Mouse (Mus musculus): Measurements from ENCODE around the gene Snapc3.

Snapc3 gene

DNA sequence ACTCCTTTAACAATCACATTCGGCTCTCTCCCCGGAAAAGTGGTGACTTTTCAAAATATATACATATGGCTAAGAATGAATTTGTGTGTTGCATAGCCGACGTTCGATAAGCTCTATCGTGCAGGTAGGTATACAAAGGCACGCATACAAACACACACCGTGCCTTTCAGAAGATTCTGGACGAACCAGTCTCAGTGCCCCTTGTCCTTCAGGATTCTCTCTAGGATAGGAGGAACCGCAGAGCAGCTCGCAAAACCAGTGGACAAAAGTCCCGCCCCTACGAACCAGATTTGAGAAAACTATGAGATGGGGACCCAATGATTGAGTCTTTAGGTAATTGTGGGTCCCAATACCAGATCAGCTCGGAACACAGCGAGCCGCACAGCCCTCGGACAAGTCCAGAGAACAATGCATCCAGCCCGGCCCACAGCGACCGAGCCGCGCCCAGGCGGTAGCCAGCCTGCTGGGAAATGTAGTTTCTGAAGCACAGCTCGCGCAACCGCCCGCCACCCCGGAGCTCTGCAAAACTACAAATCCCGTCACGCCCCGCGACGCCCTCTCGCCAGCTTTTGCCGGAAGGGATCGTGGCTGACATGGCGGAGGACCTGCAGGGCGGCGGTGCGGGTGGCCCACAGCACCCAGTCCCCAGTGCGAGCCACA, at the start of gene Snapc3:
Snapc3 (plus strand) TSS at position 565 of the 660 bp plus-strand sequence.
- DNase-seq (ENCODE audit: low read depth, low spot score), result peak; percentile 98

DNA sequence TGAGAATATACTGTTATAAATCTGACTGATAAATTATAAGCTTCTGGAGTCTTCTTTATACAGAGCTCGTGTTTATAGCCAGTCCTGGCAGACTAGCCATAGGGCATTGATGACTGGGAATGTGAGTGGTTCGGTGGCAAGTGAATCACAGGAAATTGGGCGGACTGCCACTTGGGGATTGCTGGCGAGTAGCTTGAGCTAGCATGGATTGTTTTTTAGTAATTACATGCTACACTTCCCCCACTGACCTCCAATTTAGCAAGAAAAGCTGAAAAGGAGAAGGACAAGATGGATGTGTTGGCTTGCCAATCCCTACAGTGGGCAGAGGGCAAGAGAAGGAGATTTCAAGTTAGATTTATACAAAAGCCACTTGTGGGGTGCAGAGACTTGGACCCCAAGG, 44.1 kb upstream of the Snapc3 start:
- DNase-seq (ENCODE audit: low read depth, low spot score), result no peak

DNA sequence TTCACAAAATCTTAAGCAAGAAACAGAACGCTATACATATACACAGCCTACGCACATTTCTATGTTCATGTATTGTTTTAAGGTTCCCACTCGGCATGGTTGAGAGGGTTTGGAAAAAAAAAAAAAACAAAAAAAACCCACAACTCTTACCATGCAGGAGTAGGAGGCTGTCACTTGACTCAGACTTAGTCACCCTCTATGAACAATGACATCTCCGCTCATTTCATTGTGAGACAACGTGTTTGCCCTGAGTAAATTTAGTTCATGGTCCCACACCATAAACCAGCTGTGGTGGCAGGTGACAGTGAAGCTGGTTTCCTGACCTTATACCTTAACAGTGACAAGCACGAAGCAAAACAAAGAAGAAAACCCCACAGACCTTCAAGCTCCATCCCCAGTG, 41.9 kb upstream of the Snapc3 start:
- DNase-seq (ENCODE audit: low read depth, low spot score), result peak; percentile 63

DNA sequence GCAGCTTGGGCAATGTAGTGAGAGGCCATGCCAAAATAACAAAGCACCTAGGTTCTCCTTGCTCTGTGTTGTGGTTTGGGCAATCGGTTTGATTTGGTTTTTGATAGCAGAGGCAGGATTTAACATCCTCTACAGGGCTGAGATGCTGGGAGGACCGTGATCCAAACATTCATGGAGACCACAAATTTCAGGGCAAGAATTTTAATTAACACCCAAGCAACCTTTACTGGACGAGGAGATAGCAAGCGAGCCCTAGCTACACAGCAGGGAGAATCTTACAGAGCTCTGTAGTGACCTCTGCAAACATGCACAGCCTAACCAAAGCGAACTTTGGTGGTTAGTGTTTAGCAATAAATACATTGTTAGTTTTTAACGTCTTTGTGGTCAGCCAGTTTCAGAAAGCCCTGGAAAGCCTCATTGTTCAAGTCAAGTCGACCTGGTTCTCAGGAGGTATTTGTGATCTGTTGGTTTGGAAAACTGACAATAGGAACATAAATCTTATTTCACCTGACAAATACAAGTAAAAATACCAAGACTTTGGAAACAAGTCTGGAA, 41.0 kb upstream of the Snapc3 start:
- DNase-seq (ENCODE audit: low read depth, low spot score), result no peak

DNA sequence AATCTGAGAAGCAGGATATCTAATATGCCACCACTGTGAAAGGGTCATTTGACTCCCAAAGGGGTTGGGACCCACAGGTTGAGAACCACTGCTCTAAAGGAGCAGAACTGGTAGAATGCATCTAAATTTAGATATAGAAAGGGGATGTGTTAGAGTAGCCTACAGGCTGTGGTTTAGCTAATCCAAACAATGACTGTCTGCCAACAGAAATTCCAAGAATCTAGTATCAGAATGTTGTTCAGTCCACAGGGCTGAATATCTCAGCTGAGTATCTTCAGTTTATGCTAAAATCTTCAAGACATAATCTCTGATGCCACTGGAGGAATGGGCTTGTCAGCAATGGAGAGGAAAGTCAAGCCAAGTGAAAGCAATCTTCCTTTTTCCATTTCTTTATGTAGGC, 38.5 kb upstream of the Snapc3 start:
- DNase-seq (ENCODE audit: low read depth, low spot score), result no peak

DNA sequence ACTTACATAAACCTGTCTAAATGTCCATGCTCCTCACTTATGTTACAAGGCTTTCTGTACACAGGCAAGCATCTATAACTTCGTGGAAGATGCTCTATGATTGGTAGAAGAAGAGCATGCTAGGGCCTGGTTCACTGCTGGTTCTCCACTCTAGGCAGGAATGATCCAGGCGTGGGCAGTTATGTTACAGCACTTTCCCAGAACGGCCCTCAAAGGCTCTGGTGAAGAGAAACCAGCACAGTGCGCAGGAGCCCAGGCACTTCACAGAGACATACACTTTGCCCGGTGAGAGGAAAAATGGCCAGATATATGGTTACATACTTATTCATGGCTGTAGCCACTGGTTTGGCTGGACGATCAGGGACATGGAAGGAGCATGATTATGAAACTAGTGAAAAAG, 37.8 kb upstream of the Snapc3 start:
- no peak for DNase-seq (ENCODE audit: low read depth, low spot score)

DNA sequence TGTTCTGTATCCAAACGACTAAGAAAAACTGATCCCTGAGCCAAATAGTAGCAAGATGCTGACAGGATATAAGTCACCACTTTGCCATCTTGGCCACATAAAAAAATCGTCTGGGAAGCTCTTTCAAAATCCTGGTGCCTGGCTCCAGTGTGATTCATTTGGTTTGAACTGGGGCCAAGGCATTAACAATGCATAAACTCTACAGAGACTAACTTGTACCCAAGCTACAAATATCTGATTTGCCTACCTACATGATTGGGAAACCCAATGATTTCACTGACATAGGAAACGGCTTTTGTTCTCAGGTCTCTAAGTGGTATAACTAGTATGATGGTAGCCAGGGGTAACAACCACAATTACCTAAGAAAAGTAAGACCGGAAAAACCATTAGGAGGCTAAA, 37.3 kb upstream of the Snapc3 start:
- DNase-seq (ENCODE audit: low read depth, low spot score), result peak; percentile 38

DNA sequence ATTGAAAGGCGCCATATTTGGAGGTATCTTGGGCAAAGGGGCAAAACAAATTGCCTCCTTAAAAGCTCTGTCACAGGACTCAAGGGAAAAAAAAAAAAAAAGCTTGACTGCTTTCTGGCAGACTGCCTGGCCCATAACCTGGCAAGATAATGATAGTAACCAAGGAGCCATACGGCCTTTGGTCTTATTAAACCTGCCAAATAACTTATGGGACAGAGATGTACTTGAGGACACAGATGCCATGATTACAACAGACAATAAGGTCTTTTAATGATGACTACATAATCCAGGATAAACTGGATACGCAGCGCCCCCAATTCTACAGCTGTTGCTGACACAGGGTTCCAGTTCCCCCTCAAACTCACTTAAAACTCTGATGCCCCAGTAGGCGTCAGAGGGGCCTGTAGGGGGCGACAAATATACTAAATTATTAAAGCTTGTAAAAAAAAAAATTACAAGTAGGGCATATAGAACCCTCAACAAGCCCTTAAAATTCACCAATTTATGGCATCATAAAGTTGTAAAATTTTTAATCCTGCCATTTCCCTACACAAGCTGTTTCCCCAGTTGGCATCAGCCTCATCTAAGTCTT, 33.5 kb upstream of the Snapc3 start:
- peak; percentile 26 for DNase-seq (ENCODE audit: low read depth, low spot score)

DNA sequence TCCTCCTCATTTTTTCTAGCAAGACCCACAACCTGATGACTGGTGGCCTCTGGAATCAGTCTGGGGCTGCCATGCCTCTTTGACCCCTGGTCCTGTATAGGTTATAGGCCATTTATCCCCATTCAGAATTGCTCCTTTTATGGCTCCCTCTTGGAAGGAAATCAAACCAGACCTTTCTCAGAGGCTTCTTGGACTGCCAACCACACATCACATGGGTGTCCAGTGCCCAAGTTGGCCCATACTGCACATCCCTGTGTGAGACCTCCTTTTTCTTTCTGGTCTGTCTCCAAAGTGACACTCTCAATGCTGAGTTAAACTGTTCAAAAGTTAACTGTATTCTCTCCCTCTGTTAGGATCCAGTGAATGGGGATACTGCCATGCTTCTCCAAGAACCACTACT, 32.4 kb upstream of the Snapc3 start:
- DNase-seq (ENCODE audit: low read depth, low spot score), result no peak

DNA sequence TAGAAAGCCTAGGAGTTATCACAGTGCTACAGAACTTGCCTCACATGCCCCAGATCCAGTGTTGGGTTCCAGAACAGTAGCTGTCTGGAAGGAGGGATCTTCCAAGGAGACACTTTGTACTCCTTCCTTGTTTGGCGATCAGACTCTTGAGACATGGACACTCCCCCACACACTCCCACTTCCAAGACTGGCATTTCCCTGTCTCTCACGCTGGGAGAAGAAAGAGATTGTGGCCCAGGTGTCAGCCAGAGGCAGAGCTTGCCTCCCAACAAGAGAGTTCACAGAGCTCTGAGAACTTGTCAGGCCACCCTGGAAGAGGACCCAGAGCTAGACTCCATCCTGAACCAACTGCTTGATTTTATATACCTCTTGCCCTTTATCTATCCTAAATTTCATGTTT, 27.0 kb upstream of the Snapc3 start:
- no peak for DNase-seq (ENCODE audit: low read depth, low spot score)

DNA sequence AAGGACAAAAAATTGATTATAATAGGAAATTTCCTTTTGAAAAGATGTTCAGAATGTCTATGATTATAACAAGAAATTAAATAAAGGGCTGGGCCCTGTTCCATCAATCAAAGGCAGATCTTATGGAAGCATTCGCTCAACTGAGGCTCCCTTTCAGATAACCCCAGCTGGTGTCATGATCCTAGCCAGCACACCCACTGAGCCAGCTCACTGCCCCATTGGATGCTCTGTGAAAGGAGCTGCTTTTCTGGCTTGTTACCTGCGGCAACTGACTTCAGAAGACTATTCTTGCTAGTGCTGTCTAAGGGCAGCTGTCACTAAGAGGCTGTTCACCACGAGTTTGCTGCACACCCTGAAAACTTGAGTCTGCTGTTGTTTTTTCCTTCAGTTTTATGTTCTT, 25.6 kb upstream of the Snapc3 start:
- peak; percentile 33 for DNase-seq (ENCODE audit: low read depth, low spot score)

DNA sequence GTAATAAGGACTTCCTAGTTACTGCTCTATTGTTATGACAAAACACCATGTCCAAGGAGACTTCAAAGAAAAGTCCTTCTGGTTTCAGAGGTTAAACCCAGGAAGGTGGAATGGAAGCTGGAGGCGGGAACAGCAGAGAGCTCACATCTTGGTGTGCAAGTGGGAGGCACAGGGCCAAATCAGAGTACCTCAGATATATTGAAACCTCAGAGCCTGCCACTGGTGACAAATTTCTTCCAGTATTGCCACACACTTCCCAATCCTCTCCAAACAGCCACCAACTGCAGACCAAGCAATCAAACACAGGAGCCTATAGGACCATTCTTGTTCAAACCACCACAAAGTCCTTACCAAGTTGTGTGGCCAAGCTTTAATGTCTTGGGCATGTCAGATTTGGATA, 23.8 kb upstream of the Snapc3 start:
- no peak for DNase-seq (ENCODE audit: low read depth, low spot score)

DNA sequence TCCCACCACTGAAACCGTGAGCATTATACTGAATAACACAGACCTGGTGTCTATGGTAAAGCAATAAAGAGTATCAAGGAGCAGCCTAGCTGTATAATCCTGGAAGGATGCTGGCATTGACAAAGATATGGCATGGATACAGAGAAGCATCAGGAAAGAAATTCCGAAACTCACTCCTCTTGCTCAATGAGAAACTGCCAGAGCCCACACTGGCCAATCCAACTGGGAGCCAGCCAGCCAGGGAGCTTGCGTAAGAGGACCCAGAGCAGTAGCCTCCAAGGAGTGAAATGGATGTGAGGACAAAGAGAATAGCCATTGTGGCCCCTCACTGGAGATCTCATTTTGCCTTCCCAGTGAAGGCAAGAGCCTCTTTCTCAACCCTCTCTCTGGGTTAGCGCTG, 21.2 kb upstream of the Snapc3 start:
- no peak for DNase-seq (ENCODE audit: low read depth, low spot score)

DNA sequence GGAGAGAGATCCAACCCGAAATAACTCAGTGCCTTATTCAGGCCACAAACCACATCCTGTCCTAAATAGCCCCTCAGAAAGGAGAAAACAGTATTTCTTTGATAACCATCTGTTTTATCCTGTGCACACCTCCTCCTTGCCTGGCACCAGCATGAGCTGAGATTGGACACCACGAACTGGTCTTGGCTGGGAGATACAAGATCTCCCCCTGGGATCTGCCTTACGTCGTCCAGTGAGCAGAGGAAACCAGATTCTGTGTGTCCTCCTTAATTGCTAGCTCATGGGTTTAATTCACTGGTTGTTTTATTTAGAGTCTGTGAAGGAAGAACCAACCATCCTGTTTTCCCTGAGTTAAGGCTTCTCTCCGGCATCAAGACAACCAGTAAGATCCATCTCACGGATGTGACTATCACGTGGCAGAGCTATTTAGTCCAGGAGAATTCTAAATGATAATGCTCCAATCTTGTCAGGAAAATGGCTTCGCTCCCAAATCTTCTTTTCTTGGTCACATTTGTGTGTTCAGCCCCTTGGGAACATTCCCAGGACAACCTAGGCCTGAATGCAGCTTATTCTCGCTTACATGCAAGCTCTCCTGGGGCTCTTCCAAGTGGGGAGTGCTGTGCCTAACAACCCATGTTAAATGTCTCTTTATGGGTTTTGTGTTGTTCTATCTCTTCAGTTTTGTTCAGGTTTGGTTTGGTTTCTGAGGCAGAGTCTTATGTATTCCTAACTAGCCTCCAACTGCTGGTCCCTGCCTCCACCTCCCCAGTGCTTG, 20.3 kb upstream of the Snapc3 start:
- DNase-seq (ENCODE audit: low read depth, low spot score), result peak; percentile 29

DNA sequence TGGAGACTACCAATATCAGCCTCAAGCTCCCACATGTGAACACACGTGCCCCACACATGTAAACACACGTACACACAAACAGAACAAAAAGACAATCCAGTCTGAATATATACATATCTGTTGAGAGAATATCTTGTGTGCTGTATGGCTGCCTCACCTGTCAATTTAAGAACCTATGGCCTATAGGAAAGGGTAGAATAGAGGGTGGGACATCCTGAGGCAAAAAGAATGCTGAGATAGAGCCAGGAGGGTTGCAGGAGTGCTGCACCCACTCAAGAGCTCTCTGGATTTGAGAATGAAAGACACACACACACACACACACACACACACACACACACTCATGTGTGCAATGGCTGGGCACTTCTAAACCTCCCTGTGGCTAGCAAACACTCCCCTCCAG, 19.0 kb upstream of the Snapc3 start:
- DNase-seq (ENCODE audit: low read depth, low spot score), result no peak

DNA sequence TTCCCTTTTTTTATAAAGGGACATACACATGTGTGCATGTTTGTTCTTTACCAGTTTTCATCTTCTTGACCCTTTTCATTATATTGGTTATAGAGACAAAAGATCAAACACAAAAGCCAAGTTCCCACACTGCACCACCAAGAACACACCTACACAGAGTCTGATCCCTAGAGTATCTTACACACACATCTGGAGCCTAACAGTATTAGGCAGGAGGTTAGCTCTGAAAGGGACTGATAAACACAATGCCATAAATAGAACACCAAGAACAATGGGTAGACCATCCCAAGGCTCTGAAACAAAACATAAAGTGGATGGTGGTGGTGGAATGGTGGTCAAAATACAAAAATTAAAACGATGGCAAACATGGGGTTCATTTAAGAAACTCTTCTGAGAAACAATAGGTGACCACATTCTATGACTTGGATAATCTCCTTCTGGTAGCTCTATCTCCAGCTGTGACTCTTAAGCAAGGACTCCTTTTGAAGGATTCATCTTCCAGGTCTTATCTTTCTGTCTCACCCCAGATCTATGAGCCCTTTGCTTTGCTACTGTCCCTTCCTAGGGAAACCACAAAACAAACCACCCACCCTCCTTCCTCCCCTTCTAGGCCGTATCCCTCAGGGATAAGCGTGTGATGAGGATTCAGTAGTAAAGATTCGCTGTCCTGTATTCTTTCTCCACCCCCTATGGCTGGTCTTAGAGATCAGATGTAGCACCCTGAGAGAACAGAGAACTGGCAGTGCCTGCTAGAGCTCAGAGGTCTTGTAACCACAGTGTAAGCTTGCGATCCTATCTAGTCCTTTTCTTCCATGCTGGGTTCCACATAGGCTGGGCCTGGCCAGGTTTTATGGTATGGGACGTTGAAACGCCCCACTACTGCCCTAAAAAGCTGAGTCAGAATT, 16.6 kb upstream of the Snapc3 start:
- DNase-seq (ENCODE audit: low read depth, low spot score), result no peak

DNA sequence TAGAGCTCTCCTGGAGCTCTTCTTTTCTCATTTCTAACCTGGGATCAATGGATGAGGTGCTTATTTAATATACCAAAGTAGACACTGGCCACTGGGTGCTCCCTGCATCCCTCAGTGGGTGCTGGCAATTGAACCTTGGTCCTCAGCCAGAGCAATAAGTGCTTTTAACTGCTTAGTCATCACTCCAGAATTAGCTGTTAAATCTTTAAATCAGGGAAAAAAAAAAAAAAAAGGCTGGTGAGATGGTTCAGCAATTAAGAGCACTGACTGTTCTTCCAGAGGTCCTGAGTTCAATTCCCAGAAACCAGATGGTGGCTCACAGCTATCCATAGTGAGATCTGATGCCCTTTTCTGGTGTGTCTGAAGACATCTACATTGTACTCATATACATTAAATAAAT, 15.8 kb upstream of the Snapc3 start:
- no peak for DNase-seq (ENCODE audit: low read depth, low spot score)

DNA sequence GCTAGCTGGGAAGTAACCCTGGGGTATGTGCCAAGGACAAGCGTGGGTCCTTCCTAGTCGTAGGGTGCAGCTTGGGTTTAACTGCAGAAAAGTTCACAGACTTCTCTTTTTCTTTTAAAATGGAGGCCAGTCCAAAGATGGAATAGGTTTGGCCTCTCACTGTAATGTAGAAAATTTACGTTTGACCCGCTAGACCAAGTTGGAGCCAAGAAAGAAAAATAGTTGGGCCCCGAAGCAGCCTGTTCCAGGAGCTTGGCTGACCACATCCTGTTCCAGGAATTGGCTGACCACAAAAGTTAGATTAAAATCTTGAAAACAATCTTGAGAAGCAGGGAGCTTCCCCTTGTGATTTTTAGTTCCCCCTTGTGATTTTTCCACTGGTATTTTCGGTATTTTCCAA, 9.8 kb upstream of the Snapc3 start:
- DNase-seq (ENCODE audit: low read depth, low spot score), result no peak

DNA sequence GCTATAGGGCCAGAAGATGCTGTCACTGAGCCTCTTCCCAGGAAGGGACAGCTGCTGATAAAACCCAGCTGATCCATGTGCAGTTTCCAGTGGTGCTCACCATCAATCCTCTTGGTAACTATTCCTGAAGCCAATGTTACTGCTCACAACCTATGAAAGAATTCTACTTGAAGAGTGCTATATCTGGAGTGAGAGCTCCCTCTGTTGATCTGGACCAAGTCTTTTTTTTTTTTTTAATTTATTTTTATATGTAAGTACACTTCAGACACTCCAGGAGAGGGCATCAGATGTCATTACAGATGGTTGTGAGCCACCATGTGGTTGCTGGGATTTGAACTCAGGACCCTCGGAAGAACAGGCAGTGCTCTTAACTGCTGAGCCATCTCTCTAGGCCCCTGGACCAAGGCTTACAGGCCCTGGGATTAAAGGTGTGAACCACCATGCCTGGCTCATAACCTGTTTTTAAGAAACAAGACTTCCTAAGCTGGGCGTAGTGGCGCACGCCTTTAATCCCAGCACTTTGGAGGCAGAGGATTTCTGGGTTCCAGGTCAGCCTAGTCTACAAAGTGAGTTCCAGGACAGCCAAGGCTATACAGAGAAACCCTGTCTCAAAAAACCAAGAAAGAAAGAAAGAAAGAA, 7.5 kb upstream of the Snapc3 start:
- peak; percentile 81 for DNase-seq (ENCODE audit: low read depth, low spot score)

DNA sequence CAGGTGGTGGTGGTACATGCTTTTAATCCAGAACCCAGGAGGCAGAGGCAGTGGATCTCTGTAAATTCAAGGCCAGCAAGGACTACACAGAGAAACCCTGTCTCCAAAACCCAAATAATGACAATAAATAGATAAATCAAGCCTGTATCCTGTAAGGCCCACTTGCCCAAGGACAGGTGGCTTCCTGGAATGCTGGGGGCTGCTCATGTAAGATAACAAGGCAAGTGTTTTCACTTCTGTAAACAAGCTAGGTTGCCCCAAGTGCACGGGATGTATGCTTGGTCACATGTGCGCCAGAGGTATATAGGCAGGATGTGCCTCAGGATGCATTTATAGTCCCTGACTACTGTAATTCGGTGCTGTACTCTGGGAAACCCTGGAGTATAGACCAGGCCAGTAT, 5.5 kb upstream of the Snapc3 start:
- DNase-seq (ENCODE audit: low read depth, low spot score), result no peak

DNA sequence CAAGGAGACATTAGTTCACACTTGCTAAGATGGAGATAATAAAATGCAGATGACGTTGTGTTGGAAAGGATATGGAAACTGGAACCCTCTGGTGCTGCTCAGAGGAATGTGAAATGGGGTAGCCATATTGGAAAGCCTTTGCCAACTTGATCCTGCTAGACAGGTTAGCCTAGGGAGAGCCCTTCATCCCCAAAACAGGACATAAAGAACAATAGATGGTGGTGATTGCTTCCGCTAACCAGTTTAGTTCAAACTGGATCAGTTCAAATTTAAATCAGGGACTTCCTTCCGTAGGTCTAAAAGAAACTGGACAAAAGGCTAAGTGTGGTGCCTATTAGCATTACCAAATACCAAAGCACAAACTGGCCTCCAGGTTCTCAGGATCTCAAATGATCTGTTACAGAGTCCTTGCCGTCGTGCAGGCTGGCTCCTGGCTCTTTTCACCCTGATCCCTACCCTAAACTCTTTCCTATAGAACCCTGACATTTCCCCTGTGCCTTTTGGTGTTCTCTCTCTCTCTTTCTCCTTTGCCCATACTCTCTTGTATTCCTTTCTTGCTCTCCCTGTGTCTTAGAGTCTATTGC, 3.2 kb upstream of the Snapc3 start:
- DNase-seq (ENCODE audit: low read depth, low spot score), result no peak

Data from brain, adult 2 months (tissue).